Mouse (Mus musculus): Measurements from ENCODE around the gene Tmem262. TPM values are rescaled to one million over a fixed set of nuclear protein-coding genes. Genes with fewer than 3 reads are reported as not detected.

Gene Tmem262
- polyA plus RNA-seq, 1 experiment from 2014 or later, result not detected

DNA sequence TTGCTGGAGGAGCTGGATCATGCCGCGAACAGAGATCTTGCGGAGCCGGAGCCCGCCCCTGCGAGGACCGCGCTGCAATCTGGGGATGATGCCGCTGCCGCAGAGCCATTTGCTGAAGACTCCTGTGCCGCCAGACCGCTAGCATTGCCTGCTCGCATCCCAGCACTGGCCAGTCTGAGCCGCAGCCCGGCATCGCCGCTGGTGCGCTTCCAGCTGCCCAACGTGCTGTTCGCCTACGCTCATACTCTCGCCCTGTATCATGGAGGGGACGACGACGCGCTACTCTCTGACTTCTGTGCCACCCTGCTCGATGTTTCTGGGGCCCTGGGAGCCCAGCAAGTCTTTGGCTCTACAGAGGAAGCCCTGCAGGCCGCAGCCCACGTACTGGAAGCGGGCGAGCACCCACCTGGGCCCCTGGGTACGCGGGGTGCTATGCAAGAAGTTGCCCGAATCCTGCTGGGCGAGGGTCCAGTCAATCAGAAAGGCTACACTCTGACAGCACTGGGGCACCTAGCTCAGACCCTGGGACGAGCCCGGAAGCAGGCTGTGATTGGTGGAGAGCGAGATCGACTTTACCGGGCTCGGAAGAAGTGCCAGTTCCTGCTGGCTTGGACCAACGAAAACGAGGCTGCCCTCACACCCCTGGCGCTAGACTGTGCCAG is 18.1 kb upstream of the Tmem262 start:
- Histone ChIP-seq H3K4me1 (peaks cover 38% of the 10 kb centered on the region), H3K36me3 (peaks cover 18% of the 10 kb centered on the region), H3K27ac (replicated peaks) (peak overlapping the region; percentile 95), H3K9ac (peak overlapping the region; percentile 98), H3K9me3 (no peaks in the 10 kb centered on the region), H3K4me3 (peak overlapping the region; percentile 91), H3K27me3 (replicated peaks) (no peaks in the 10 kb centered on the region), H3K4me2 (peak overlapping the region; percentile 93)
- no peak for ATAC-seq (ENCODE audit: extremely low read depth, insufficient number of reproducible peaks, low FRiP score, low TSS enrichment)
- WGBS, result 1% methylated on average over 44 of the region's 44 CpGs

- peak overlapping the region; percentile 95; the same call in 1 of the 2 replicates for H3K27ac ChIP-seq (replicated peaks)
- peaks cover 18% of the 10 kb centered on the region for H3K36me3 ChIP-seq
- no peaks in the 10 kb centered on the region for H3K27me3 ChIP-seq (replicated peaks)
- H3K9me3 ChIP-seq, result no peaks in the 10 kb centered on the region
- ATAC-seq (ENCODE audit: extremely low read depth, insufficient number of reproducible peaks, low FRiP score, low TSS enrichment), result no peak
- peaks cover 39% of the 10 kb centered on the region for H3K4me1 ChIP-seq
- H3K4me3 ChIP-seq, result peak overlapping the region; percentile 91
- peak overlapping the region; percentile 93 for H3K4me2 ChIP-seq
- WGBS, result 69% methylated on average over 5 of the region's 5 CpGs
- peak overlapping the region; percentile 98 for H3K9ac ChIP-seq
Measured at GRCm38 (mm10) chr19:6062418-6062817, 17.4 kb upstream of the Tmem262 start.

DNA sequence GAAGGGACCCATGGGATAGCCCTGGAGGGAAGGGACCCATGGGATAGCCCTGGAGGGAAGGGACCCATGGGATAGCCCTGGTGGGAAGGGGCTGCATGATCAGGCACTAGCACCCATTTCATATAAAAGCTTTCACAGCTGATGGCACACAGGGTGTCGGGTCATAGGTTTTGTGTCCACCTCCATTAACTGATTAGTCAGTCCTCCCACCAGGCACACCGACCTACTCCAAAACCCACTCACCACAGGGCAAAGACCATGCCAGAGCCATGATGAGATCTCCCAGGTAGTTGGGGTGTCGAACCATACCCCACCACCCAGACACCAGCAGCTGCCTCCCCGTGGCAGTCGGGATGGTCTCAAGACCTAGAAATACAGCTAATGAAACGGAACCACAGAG is 16.8 kb upstream of the Tmem262 start:
- H3K4me2 ChIP-seq, result peak overlapping the region; percentile 93
- no peak overlapping the region for H3K27ac ChIP-seq (replicated peaks)
- H3K4me3 ChIP-seq, result no peak overlapping the region
- H3K4me1 ChIP-seq, result peaks cover 46% of the 10 kb centered on the region
- no peak for ATAC-seq (ENCODE audit: extremely low read depth, insufficient number of reproducible peaks, low FRiP score, low TSS enrichment)
- H3K36me3 ChIP-seq, result peaks cover 18% of the 10 kb centered on the region
- 86% methylated on average over 6 of the region's 6 CpGs for WGBS
- no peaks in the 10 kb centered on the region for H3K9me3 ChIP-seq
- no peaks in the 10 kb centered on the region for H3K27me3 ChIP-seq (replicated peaks)
- peak overlapping the region; percentile 98; the same call in 1 of the 2 replicates for H3K9ac ChIP-seq

- peak overlapping the region; percentile 58 for H3K4me3 ChIP-seq
- H3K27ac ChIP-seq (replicated peaks), result peak overlapping the region; percentile 74; the same call in 1 of the 2 replicates
- peak overlapping the region; percentile 79 for H3K9ac ChIP-seq
- ATAC-seq (ENCODE audit: extremely low read depth, insufficient number of reproducible peaks, low FRiP score, low TSS enrichment), result no peak
- H3K4me2 ChIP-seq, result peak overlapping the region; percentile 99
- peaks cover 36% of the 10 kb centered on the region for H3K4me1 ChIP-seq
- H3K9me3 ChIP-seq, result no peaks in the 10 kb centered on the region
- H3K27me3 ChIP-seq (replicated peaks), result no peaks in the 10 kb centered on the region
- peaks cover 33% of the 10 kb centered on the region for H3K36me3 ChIP-seq
- 31% methylated on average over 5 of the region's 5 CpGs for WGBS
Measured at GRCm38 (mm10) chr19:6066571-6066970, 13.3 kb upstream of the Tmem262 start.

DNA sequence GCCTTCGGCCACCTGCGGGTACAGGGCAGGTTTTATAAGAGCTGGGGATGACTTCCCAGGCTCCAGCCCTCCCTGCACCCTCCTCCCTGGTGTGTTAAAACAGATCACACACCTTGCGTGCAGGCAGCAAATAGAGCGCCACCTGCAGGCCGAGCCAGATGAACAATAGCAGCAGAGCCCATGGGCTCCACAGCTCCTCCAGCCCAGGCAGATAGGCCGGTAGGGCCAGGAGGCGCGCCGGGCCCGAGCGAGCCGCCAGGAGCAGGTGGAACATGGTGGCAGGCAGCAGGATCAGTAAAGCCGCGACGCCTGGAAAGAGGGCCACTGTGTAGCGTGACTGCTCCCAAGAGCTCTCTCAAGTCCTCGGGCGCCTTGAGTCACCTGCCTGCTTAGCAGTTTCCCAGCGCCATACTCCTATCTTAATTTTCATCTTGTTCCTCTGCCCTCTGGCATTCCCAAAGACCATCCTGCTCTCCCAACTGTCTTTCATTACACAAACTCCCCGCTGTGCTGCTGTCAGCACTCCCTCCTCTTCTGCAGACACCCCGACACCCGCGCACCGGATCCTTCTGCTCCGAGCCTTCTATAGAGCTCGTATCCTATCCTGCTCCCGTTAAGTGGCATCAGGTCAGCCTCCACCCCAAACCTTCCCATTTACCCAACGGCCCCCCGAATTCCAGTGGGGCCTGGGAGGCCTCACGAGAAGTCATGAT is 12.7 kb upstream of the Tmem262 start:
- Histone ChIP-seq H3K9me3 (no peaks in the 10 kb centered on the region), H3K4me1 (peaks cover 32% of the 10 kb centered on the region), H3K27ac (replicated peaks) (peak overlapping the region; percentile 74), H3K36me3 (peaks cover 35% of the 10 kb centered on the region), H3K4me3 (peak overlapping the region; percentile 58), H3K27me3 (replicated peaks) (no peaks in the 10 kb centered on the region), H3K9ac (peak overlapping the region; percentile 79), H3K4me2 (peak overlapping the region; percentile 99)
- WGBS, result 1% methylated on average over 30 of the region's 30 CpGs
- ATAC-seq (ENCODE audit: extremely low read depth, insufficient number of reproducible peaks, low FRiP score, low TSS enrichment), result 0 out of 2 replicates have a peak, but pooled peaks have one; percentile 10

GRCm38 (mm10) chr19:6067724-6068415 is 12.0 kb upstream of the Tmem262 start, which contains the start of gene Tm7sf2:
Tm7sf2 (minus strand) TSS chr19:6068373.
- Histone ChIP-seq H3K27ac (replicated peaks) (peak within 1 kb of the TSS; percentile 74), H3K9ac (peak within 1 kb of the TSS; percentile 79), H3K27me3 (replicated peaks) (no peaks in the 10 kb centered on the region), H3K36me3 (peaks cover 39% of the 10 kb centered on the region), H3K4me1 (peaks cover 25% of the 10 kb centered on the region), H3K9me3 (no peaks in the 10 kb centered on the region), H3K4me2 (peak within 1 kb of the TSS; percentile 99), H3K4me3 (peak within 1 kb of the TSS; percentile 58)
- ATAC-seq (ENCODE audit: extremely low read depth, insufficient number of reproducible peaks, low FRiP score, low TSS enrichment), result peak; percentile 78
- WGBS, result 11% methylated on average over 33 of the region's 33 CpGs

GRCm38 (mm10) chr19:6068951-6069350 is 10.9 kb upstream of the Tmem262 start:
- WGBS, result 73% methylated on average over 4 of the region's 4 CpGs
- Histone ChIP-seq H3K4me2 (no peak overlapping the region), H3K9ac (no peak overlapping the region), H3K4me3 (no peak overlapping the region), H3K36me3 (peaks cover 50% of the 10 kb centered on the region), H3K27ac (replicated peaks) (no peak overlapping the region), H3K9me3 (no peaks in the 10 kb centered on the region), H3K27me3 (replicated peaks) (no peaks in the 10 kb centered on the region), H3K4me1 (peaks cover 23% of the 10 kb centered on the region)
- no peak for ATAC-seq (ENCODE audit: extremely low read depth, insufficient number of reproducible peaks, low FRiP score, low TSS enrichment)

DNA sequence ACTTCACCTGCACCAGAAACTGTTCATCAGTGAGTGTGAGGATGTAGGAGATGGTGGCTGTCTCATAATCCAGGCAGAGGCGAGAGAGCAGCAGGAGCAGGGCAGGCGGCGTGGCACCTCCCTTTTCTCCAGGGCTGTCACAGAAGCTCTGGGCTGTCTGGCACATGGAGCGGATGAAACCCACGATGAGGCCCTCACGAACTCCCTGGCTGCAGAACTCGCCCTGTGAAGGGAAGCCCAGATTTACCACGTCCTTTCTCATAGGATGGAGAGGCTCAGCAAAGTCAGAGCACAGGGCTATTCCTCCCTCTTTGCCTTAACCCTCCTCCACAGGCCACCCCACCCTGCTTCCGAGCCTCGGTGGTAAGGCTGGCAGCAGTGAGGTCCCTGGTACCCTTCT is 10.0 kb upstream of the Tmem262 start:
- no peak overlapping the region for H3K27ac ChIP-seq (replicated peaks)
- H3K27me3 ChIP-seq (replicated peaks), result no peaks in the 10 kb centered on the region
- H3K9me3 ChIP-seq, result no peaks in the 10 kb centered on the region
- no peak for ATAC-seq (ENCODE audit: extremely low read depth, insufficient number of reproducible peaks, low FRiP score, low TSS enrichment)
- no peak overlapping the region for H3K4me3 ChIP-seq
- H3K36me3 ChIP-seq, result peaks cover 58% of the 10 kb centered on the region
- H3K4me1 ChIP-seq, result peaks cover 23% of the 10 kb centered on the region
- H3K4me2 ChIP-seq, result no peak overlapping the region
- WGBS, result 88% methylated on average over 10 of the region's 10 CpGs
- H3K9ac ChIP-seq, result no peak overlapping the region

- Histone ChIP-seq H3K9ac (no peak overlapping the region), H3K27ac (replicated peaks) (no peak overlapping the region), H3K27me3 (replicated peaks) (no peaks in the 10 kb centered on the region), H3K4me2 (no peak overlapping the region), H3K4me1 (peaks cover 23% of the 10 kb centered on the region), H3K36me3 (peaks cover 63% of the 10 kb centered on the region), H3K9me3 (no peaks in the 10 kb centered on the region), H3K4me3 (no peak overlapping the region)
- ATAC-seq (ENCODE audit: extremely low read depth, insufficient number of reproducible peaks, low FRiP score, low TSS enrichment), result no peak
- WGBS, result 91% methylated on average over 31 of the region's 31 CpGs
Measured at GRCm38 (mm10) chr19:6070571-6071250, 9.1 kb upstream of the Tmem262 start.

DNA sequence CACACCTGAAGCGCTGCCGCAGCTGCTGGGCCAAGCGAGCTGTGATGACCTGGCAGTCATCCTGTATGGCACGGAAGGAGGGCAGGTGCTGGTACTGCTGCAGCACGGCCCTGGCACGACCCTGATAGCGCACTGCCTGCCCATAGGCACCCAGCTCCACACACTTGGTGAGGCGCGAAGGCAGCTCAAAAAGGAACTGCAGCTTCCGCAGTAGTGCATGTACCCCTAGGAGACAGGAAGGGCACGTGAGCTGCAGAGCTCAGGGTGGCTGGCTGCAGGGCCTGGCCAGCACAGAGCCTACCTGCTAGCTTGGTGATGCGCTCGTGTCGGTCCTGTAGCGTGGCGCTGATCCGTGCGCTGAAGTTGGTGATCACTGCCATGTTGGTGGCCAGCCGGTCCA is 8.6 kb upstream of the Tmem262 start:
- peaks cover 63% of the 10 kb centered on the region for H3K36me3 ChIP-seq
- ATAC-seq (ENCODE audit: extremely low read depth, insufficient number of reproducible peaks, low FRiP score, low TSS enrichment), result no peak

GRCm38 (mm10) chr19:6073889-6074288 is 5.9 kb upstream of the Tmem262 start:
- no peaks in the 10 kb centered on the region for H3K9me3 ChIP-seq
- H3K27me3 ChIP-seq (replicated peaks), result no peaks in the 10 kb centered on the region
- no peak overlapping the region for H3K27ac ChIP-seq (replicated peaks)
- ATAC-seq (ENCODE audit: extremely low read depth, insufficient number of reproducible peaks, low FRiP score, low TSS enrichment), result no peak
- no peak overlapping the region for H3K4me2 ChIP-seq
- no peak overlapping the region for H3K4me3 ChIP-seq
- no peak overlapping the region for H3K9ac ChIP-seq
- H3K36me3 ChIP-seq, result peaks cover 57% of the 10 kb centered on the region
- WGBS, result 92% methylated on average over 5 of the region's 5 CpGs
- H3K4me1 ChIP-seq, result peaks cover 13% of the 10 kb centered on the region

More for the DNA sequence above, 8.6 kb upstream of the Tmem262 start:
- no peak overlapping the region for H3K4me3 ChIP-seq
- WGBS, result 89% methylated on average over 19 of the region's 19 CpGs
- no peak overlapping the region for H3K4me2 ChIP-seq
- no peaks in the 10 kb centered on the region for H3K9me3 ChIP-seq
- H3K9ac ChIP-seq, result no peak overlapping the region
- H3K27ac ChIP-seq (replicated peaks), result no peak overlapping the region
- H3K27me3 ChIP-seq (replicated peaks), result no peaks in the 10 kb centered on the region
- peaks cover 26% of the 10 kb centered on the region for H3K4me1 ChIP-seq
